Mouse (Mus musculus): ENCODE measurements around the gene Ikzf3.
A peak's percentile ranks its signal among the peaks of the same experiment; 100 is the strongest.

Gene Ikzf3

DNA sequence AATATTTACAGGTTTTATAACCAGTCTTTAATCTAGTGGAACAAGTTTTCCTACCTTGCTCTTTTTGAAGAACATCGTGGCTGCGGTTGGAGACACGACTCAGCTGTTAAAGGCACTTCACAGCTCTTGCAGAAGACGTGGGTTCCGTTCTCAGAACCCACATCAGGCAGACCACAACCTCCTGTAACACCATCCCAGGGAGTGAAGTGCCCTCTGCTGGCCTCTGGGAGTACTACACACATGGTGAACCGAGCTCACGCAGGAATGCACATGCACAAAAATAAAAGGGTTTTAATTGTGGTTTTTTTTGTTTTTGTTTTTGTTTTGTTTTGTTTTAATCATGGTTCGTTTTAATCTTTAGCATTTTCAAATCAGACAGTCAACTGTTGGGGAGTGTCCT, 22.5 kb upstream of the Ikzf3 start:
- DNase-seq (ENCODE audit: low read depth), result no peak

GRCm38 (mm10) chr11:98563921-98564414, 18.1 kb upstream of the Ikzf3 start:
- DNase-seq (ENCODE audit: low read depth), result no peak

DNA sequence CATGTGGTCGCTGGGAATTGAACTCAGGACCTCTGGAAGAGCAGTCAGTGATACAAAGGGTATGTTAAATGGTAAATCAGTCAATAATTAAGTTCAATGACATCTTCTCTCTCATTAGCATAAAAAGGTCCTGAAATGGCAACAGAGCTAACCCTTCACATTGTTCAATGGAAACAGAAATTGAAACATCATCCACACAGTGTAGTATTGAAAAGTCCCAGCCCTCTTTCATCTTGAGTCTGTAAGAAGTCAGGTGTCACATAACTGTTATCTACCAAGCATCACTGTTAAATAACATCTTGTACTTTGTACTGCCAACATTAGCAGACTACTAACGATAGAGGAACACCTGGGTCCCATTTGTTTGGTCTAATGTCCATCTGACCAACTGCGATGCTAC, 17.2 kb upstream of the Ikzf3 start:
- no peak for DNase-seq (ENCODE audit: low read depth)

DNA sequence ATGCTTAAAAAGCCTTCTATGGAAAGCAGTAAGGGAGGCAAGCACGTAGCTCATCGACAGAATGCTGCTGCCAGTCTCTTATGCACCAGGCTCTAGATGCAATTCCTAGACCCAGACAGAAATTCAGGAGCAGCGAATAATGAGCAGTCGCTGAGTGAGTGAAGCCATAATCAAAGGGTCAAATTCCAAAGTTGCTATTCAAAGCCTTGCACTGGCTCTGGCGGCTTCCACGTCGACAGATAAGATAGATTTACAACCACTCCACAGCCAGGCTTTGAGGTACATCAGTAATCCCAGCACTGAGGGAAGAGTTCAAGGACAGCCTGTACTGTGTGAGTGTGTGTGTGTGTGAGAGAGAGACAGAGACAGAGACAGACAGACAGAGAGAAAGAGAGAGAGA, 15.1 kb upstream of the Ikzf3 start:
- no peak for DNase-seq (ENCODE audit: low read depth)

- DNase-seq (ENCODE audit: low read depth), result no peak
These were observed 9.4 kb upstream of the Ikzf3 start for GRCm38 (mm10) chr11:98555124-98555700.

GRCm38 (mm10) chr11:98553966-98554365, 8.1 kb upstream of the Ikzf3 start:
- DNase-seq (ENCODE audit: low read depth), result no peak

- DNase-seq (ENCODE audit: low read depth), result peak; percentile 60
These were observed 5.4 kb upstream of the Ikzf3 start, which contains the start of gene Zpbp2 for GRCm38 (mm10) chr11:98550975-98551828. TSS of gene Zpbp2 (plus strand) at chr11:98551097.

GRCm38 (mm10) chr11:98550311-98550974, 4.6 kb upstream of the Ikzf3 start:
- no peak for DNase-seq (ENCODE audit: low read depth)

DNA sequence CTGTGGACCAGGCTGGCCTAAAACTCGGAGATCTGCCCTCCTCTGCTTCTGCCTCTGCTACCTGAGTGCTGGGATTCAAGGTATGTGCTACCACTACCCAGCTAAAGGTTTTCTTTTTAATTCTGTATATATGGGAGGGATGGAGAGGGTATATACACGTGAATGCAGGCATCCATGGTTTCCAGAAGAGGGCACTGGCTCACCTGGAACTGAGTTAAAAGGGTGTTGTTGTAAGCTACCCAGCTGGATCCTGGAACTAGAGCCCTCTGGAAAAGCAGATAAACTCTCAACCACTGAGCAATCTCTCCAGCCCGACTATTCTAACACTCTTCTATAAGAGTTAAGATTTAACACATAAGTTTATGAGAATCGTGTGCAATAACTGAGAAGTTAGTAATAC, 3.5 kb upstream of the Ikzf3 start:
- DNase-seq (ENCODE audit: low read depth), result no peak

DNA sequence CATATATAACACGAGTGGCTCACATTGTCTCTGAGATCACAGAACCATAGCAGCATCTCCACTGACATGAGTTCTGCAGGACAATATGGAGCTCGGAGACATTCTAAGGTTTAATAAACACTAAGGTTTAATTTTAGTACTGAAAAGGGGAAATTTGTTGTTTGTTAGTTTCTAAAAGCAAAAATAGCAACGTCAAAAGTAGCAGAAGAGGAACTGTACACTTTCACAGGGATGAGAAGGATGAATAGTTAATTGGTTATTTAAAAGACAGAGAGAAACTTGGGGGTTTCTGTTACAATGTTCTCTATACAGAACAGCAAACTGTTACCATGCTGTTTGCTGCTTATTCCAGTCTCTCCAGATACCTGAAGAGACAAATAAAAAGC, 1.5 kb upstream of the Ikzf3 start:
- no peak for DNase-seq (ENCODE audit: low read depth)

DNA sequence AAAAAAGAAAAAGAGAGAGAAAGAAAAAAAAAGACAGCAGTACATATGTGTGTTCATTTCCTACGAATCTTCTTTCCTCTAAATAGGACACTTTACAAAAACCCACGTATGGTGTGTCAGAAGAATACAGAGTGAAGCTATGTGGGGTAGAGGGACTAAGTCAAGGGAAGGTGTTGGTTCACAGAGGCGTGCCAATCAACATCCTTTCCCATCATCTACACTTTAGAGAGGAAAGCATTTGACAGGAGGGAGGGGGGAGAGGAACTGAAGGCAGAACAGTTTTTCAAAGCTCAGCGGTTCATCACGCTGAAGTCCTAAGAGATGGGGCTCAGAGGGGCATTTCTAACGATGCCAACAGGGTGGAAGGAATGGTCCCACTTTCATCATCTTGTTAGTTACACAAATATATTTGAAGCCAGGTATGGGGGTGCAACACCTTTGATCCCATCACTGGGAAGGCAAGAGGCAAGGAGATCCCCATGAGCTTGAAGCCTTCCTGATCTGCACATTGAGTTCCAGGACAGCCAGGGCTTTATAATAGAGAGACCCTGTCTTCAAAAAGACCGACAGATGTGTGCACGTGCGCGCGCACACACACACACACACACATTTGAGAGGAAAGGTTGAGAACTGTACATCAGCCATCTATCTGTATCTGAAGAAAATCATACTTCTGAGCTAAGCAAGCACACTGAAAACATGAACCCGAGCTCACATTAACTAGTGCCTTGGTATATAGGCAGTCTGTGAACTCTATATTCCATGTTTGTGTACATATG, 887 bp upstream of the Ikzf3 start:
- no peak for DNase-seq (ENCODE audit: low read depth)

GRCm38 (mm10) chr11:98544890-98545677, 747 bp downstream of the Ikzf3 start:
- no peak for DNase-seq (ENCODE audit: low read depth)

- DNase-seq (ENCODE audit: low read depth), result no peak
These were observed 2.4 kb downstream of the Ikzf3 start for GRCm38 (mm10) chr11:98543414-98543813.

DNA sequence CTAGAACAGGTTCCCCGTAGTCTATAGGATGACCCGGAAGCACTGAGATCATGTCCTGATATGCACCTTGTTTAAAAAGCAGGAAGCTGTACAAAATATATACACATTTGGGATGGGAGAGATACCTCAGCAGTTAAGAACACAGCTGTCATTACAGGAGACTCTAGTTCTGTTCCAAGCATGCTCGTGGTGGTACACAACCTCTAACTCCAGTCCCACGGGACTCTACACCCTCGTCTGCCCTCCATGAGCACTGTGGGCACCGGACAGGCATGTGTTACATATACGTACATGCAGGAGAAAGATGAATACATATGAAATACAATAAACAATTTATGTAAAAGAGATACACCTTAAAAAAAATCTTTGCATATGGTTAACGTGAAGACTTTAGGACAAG, 3.3 kb downstream of the Ikzf3 start:
- DNase-seq (ENCODE audit: low read depth), result no peak

DNA sequence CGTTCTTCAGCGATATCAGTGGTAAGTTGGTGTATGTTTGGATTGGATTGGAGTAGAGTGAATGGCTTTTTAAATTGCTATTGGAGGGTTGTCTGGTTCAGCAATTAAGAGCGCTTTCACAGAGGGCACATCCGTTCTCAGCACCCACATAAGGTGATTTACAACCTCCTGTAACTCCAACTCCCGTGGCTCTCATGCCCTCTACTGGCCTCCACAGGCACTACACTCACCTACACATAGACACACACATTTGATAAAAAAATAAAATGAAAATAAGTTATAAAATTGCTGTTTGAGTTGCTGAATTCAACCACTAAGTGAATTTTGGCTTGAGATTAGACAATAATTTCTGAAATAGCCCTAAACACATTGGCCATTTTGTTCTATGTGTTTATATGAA, 5.5 kb downstream of the Ikzf3 start:
- no peak for DNase-seq (ENCODE audit: low read depth)

- no peak for DNase-seq (ENCODE audit: low read depth)
These were observed 8.3 kb downstream of the Ikzf3 start for GRCm38 (mm10) chr11:98537480-98538034.

DNA sequence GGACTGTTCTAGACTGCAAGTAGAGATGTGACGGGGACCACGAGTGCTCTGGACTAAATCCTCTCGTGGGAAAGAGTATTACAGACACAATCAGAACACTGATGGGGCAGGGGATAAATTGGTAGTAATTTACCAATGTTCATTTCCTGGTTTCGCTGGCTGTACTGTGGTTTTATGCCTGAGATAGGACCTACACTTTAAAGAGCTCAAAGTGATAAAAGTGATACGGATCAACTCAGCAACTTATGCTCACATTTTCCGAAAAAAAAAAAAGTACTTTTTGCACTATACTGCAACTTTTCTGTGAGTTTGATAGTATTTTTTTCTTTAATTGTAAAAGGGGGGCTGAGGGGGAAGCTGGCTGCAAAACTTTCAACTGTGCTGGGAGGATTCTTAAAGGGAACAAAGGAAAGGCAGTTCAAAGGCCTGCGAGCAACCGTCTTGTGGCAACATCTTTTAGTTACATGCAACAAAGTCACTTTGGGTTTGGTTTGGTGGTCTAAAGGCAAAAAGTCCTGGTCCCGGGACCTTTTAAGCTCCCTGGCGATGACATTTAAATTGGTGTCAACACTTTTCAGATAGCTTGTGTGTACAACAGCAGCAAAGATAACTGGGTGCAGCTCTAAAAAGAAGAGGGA, 18.9 kb downstream of the Ikzf3 start:
- no peak for DNase-seq (ENCODE audit: low read depth)

GRCm38 (mm10) chr11:98525140-98525539, 20.7 kb downstream of the Ikzf3 start:
- no peak for DNase-seq (ENCODE audit: low read depth)

GRCm38 (mm10) chr11:98520468-98520867, 25.4 kb downstream of the Ikzf3 start:
- no peak for DNase-seq (ENCODE audit: low read depth)

DNA sequence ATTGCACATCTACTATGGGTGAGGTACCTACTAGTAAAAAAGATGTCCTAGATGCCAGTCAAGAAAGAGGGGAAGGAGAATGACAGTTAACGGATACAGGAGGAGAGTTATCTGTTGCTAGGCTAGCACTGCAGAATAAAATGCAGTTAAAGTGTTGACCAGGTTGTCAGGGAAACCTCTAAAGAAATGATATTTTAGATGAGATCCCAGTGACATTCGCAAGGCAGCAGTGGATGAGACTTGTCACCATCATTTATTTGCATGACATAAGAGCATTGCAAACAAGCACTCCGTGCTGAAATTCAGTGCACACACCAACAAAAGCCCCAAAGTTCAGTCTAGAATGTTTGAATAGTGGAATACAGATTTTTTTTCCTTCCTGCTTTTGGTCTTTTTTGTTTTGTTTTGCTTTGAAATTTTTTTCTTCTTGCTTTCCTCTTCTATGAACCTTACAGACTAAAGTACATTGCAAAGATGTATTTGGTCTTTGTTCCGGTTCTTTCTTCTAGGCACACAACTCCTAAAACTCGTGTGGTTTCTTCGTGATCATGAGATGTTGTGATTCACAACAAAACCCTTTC, 32.4 kb downstream of the Ikzf3 start:
- no peak for DNase-seq (ENCODE audit: low read depth)

All from fibroblast of lung, adult 2 months (primary cell).